Mouse (Mus musculus): ENCODE results near the gene Sacm1l. TPM values are rescaled to one million over a fixed set of nuclear protein-coding genes. Genes with fewer than 3 reads are reported as not detected.
A peak's percentile ranks its signal among the peaks of the same experiment; 100 is the strongest.

Gene Sacm1l
- total and polyA plus RNA-seq, 3 experiments, result 20.5 to 21.7 TPM; not detected in 1

DNA sequence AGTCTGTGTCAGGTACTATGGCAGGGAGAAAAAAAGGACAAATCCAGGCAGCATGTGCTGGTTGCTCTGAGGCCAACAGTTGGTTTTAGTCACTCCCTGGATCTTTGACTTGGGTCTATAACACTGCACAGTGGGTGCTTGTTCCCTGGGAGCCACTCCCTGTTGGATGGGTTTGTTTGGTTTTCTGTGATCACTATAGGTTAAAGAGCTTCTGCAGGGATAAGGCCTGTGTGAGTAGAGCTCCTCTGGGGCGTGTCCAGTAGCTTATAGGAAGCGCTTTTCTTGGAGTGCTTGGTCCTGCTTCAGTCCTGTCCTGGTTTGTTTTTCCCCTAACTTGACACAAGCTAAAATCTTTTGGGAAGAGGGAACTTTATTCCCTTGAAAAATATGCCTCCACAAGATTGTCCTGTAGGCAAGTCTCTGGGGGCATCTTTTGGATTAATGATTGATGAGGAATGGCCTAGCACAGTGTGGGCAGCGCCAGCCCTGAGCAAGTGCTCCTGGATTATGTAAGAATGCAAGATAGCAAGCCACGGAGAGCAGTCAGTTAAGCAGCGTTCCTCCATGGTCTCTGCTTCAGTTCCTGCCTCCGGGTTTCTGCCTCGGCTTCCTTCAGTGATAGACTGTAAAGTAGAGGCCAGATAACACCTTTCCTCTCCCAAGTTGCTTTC, 59.8 kb downstream of the Sacm1l start:
- no peaks in the 10 kb centered on the region for H3K79me2 ChIP-seq (ENCODE audit: control insufficient read depth, insufficient read depth, low read length, poor library complexity)
- H3K4me3 ChIP-seq (ENCODE audit: control insufficient read depth in 1 of 2, insufficient read depth in 1 of 2, low read depth in 2 of 2, low read length in 2 of 2), result peak overlapping the region in 1 of 2 experiments; percentile 15; a peak in 1 of 4 replicates
- peak overlapping the region; percentile 46; the same call in 1 of the 2 replicates for H3K27ac ChIP-seq (ENCODE audit: control insufficient read depth, low read depth, low read length)
- no peaks in the 10 kb centered on the region for H3K27me3 ChIP-seq (ENCODE audit: control insufficient read depth in 1 of 2, insufficient read depth in 2 of 2, low read length in 2 of 2)
- no peak overlapping the region for H3K9ac ChIP-seq (ENCODE audit: control insufficient read depth, low read depth, low read length, poor library complexity, severe bottlenecking)
- TF ChIP-seq USF2 (IDR thresholded peaks at IDR 0.05; ENCODE audit: borderline replicate concordance in 1 of 2, insufficient read depth in 1 of 2, low read depth in 1 of 2, low read length in 2 of 2) (no peak), ZMIZ1 (IDR thresholded peaks at IDR 0.05; ENCODE audit: low read depth, low read length) (no peak), RCOR1 (IDR thresholded peaks at IDR 0.05; ENCODE audit: low read depth, low read length) (0 out of 2 replicates have a peak, but pooled peaks have one; percentile 33), TBP (IDR thresholded peaks at IDR 0.05; ENCODE audit: low read depth, low read length) (no peak), NRF1 (IDR thresholded peaks at IDR 0.05; ENCODE audit: insufficient read depth, low read depth, low read length, poor library complexity, severe bottlenecking) (no peak), EP300 (IDR thresholded peaks at IDR 0.05; ENCODE audit: low read depth in 1 of 2, low read length in 2 of 2) (peak; percentile 41 to 66), MYB (IDR thresholded peaks at IDR 0.05; ENCODE audit: low read depth, low read length) (peak; percentile 50; the same call in 1 of the 2 replicates), UBTF (IDR thresholded peaks at IDR 0.05; ENCODE audit: borderline replicate concordance, insufficient read depth, low read depth, low read length) (no peak), MXI1 (IDR thresholded peaks at IDR 0.05; ENCODE audit: low read depth, low read length) (no peak), MAX (IDR thresholded peaks at IDR 0.05; ENCODE audit: low read length) (no peak), MAFK (IDR thresholded peaks at IDR 0.05; ENCODE audit: borderline replicate concordance, low read depth, low read length) (no peak), GABPA (IDR thresholded peaks at IDR 0.05; ENCODE audit: low read depth, low read length) (no peak), POLR2AphosphoS2 (IDR thresholded peaks at IDR 0.05; ENCODE audit: low read length) (no peak), TCF12 (IDR thresholded peaks at IDR 0.05; ENCODE audit: low read depth, low read length) (0 out of 2 replicates have a peak, but pooled peaks have one; percentile 27), ZKSCAN1 (IDR thresholded peaks at IDR 0.05; ENCODE audit: low read depth, low read length) (0 out of 2 replicates have a peak, but pooled peaks have one; percentile 41), GATA1 (IDR thresholded peaks at IDR 0.05; ENCODE audit: low read depth, low read length) (peak; percentile 43), SMC3 (IDR thresholded peaks at IDR 0.05; ENCODE audit: low read depth, low read length) (no peak)
- H3K9me3 ChIP-seq (replicated peaks; ENCODE audit: insufficient read depth, low read length), result no peaks in the 10 kb centered on the region
- H3K4me1 ChIP-seq (ENCODE audit: control insufficient read depth in 1 of 2, insufficient read depth in 2 of 2, low read length in 2 of 2), result peaks cover 11 to 12% of the 10 kb centered on the region in 2 experiments
- peaks cover 10 to 14% of the 10 kb centered on the region in 2 experiments for H3K36me3 ChIP-seq (ENCODE audit: control insufficient read depth in 1 of 2, insufficient read depth in 2 of 2, low read length in 2 of 2)
- peak; percentile 31 for DNase-seq (ENCODE audit: low read depth, low spot score)

DNA sequence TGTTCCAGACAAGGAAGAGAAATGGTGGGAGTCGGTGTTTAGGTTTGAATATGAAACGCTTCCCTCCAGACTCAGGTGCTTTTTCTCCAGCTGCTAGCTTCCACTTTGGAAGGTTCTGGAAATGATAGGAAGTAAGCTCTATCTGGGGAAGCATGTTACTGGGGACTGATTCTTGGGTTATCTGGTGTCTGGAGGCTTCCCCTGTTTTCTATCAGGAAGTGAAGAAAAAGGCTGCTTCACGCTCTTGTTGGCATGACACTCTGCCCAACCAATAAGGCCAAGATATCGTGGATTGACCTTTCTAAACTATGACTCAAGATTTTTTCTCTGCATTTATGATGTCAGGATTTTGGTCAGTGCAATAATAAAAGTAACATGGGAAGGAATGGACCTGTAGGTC, 65.6 kb downstream of the Sacm1l start:
- Histone ChIP-seq H3K9ac (ENCODE audit: control insufficient read depth, low read depth, low read length, poor library complexity, severe bottlenecking) (no peak overlapping the region), H3K9me3 (replicated peaks; ENCODE audit: insufficient read depth, low read length) (no peaks in the 10 kb centered on the region), H3K4me1 (ENCODE audit: control insufficient read depth in 1 of 2, insufficient read depth in 2 of 2, low read length in 2 of 2) (peaks cover 16 to 35% of the 10 kb centered on the region in 2 experiments), H3K79me2 (ENCODE audit: control insufficient read depth, insufficient read depth, low read length, poor library complexity) (no peaks in the 10 kb centered on the region), H3K27ac (ENCODE audit: control insufficient read depth, low read depth, low read length) (peak overlapping the region; percentile 13), H3K36me3 (ENCODE audit: control insufficient read depth in 1 of 2, insufficient read depth in 2 of 2, low read length in 2 of 2) (peaks cover 1 to 40% of the 10 kb centered on the region in 2 experiments; a peak in 3 of 4 replicates), H3K4me3 (ENCODE audit: control insufficient read depth in 1 of 2, insufficient read depth in 1 of 2, low read depth in 2 of 2, low read length in 2 of 2) (no peak overlapping the region), H3K27me3 (ENCODE audit: control insufficient read depth in 1 of 2, insufficient read depth in 2 of 2, low read length in 2 of 2) (no peaks in the 10 kb centered on the region)
- TF ChIP-seq GATA1 (IDR thresholded peaks at IDR 0.05; ENCODE audit: low read depth, low read length) (0 out of 2 replicates have a peak, but pooled peaks have one; percentile 38), ETS1 (IDR thresholded peaks at IDR 0.05; ENCODE audit: low read depth, low read length) (0 out of 2 replicates have a peak, but pooled peaks have one; percentile 37), BHLHE40 (IDR thresholded peaks at IDR 0.05; ENCODE audit: borderline replicate concordance, low read depth, low read length) (no peak), MYC (IDR thresholded peaks at IDR 0.05; ENCODE audit: low read depth, low read length) (0 out of 2 replicates have a peak, but pooled peaks have one; percentile 49), ZNF384 (IDR thresholded peaks at IDR 0.05; ENCODE audit: low read depth, low read length) (no peak), SIN3A (IDR thresholded peaks at IDR 0.05; ENCODE audit: low read length) (peak; percentile 33; the same call in 1 of the 2 replicates), UBTF (IDR thresholded peaks at IDR 0.05; ENCODE audit: borderline replicate concordance, insufficient read depth, low read depth, low read length) (no peak), TCF12 (IDR thresholded peaks at IDR 0.05; ENCODE audit: low read depth, low read length) (0 out of 2 replicates have a peak, but pooled peaks have one; percentile 41), EP300 (IDR thresholded peaks at IDR 0.05; ENCODE audit: low read depth in 1 of 2, low read length in 2 of 2) (peak; percentile 61 to 66)
- peak; percentile 42 for DNase-seq (ENCODE audit: low read depth, low spot score)
